Mouse (Mus musculus): ENCODE data around the gene Sfrp4. TPM values are rescaled to one million over a fixed set of nuclear protein-coding genes. Genes with fewer than 3 reads are reported as not detected.

Sfrp4 gene
- total and polyA plus RNA-seq, 2 experiments from 2014 or later, result 3.8 to 4.7 TPM

DNA sequence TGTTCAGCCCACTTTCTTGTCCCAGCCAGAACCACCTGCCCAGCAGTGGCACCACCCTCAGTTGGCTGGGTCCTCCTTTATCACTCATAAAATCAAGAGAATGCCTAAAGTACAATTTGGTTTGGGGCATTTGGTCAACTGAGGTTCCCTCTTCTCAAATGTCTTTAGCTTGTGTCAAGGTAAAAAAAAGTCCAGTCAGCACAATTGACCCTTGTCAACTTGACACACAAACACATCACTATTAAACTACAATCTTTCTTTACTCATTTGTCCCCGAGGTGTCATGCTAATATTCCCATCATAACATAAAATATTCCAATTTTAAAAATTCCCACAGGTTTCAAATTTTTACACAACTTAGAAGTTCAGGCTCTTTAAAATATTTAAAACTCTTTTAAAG, 8.6 kb upstream of the Sfrp4 start:
- no peak overlapping the region for H3K9ac ChIP-seq (replicated peaks; ENCODE audit: low read length)
- 92% methylated on average over 1 of the region's 1 CpGs for WGBS
- DNase-seq (ENCODE audit: low spot score) (no peak), ATAC-seq (no peak)
- H3K4me3 ChIP-seq (ENCODE audit: low read length), result no peak overlapping the region
- no peak overlapping the region for H3K4me2 ChIP-seq (ENCODE audit: low read depth, low read length)
- peaks cover 10% of the 10 kb centered on the region; the same call in 1 of the 2 replicates for H3K4me1 ChIP-seq (ENCODE audit: insufficient read depth, low read length)
- H3K27ac ChIP-seq, result no peak overlapping the region
- no peak for TF ChIP-seq CTCF (IDR thresholded peaks at IDR 0.05; ENCODE audit: low read depth)
- H3K27me3 ChIP-seq (ENCODE audit: insufficient read depth, low read length), result no peaks in the 10 kb centered on the region
- no peaks in the 10 kb centered on the region for H3K9me3 ChIP-seq (ENCODE audit: low read length)
- H3K36me3 ChIP-seq (ENCODE audit: insufficient read depth, low read length), result no peaks in the 10 kb centered on the region

DNA sequence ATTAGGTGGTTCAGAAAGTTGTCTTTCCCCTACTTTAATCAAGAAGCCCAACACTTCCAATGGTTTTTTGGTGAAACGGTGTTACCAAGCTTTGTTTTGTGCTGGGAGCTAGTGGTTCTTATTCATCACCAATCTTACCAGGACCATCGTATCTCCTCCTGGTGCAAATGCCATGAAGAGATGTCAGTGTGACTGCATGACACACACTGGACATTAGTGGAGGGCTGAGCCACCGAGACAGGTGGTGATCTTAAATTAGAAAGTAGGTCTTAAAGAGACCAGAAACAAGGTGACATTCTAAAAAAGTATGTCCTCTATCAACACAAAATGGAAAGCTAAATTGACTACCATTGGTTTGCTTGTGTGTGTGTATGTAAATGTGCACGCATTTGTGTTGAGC, 4.8 kb upstream of the Sfrp4 start:
- WGBS, result 88% methylated on average over 4 of the region's 4 CpGs
- TF ChIP-seq CTCF (IDR thresholded peaks at IDR 0.05; ENCODE audit: low read depth), result no peak
- peak overlapping the region; percentile 97 for H3K4me2 ChIP-seq (ENCODE audit: low read depth, low read length)

DNA sequence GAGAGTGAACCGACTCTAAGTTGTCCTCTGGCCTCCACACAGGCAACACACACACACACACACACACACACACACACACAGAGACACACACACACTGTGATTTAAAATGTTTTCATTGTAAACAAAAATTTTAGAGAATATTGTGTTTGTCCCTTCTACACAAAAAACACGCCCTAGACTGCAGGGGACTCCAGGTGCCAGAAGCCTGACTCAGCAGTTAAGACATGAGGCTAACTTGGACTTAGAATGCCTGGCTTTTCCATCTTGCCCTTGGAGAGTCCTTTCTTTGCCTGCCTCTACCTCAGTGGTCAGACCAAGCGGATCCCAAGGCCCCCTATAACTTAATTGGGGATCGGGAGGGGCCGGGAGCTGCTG, 4.1 kb upstream of the Sfrp4 start:
- no peaks in the 10 kb centered on the region for H3K27me3 ChIP-seq (ENCODE audit: insufficient read depth, low read length)
- peak overlapping the region; percentile 90 for H3K27ac ChIP-seq
- peak overlapping the region; percentile 97 for H3K4me2 ChIP-seq (ENCODE audit: low read depth, low read length)
- peaks cover 18% of the 10 kb centered on the region; the same call in 1 of the 2 replicates for H3K4me1 ChIP-seq (ENCODE audit: insufficient read depth, low read length)
- peak overlapping the region; percentile 91 for H3K4me3 ChIP-seq (ENCODE audit: low read length)
- ATAC-seq, result peak; percentile 27
- no peaks in the 10 kb centered on the region for H3K36me3 ChIP-seq (ENCODE audit: insufficient read depth, low read length)
- DNase-seq (ENCODE audit: low spot score), result peak; percentile 61
- H3K9me3 ChIP-seq (ENCODE audit: low read length), result no peaks in the 10 kb centered on the region
- H3K9ac ChIP-seq (replicated peaks; ENCODE audit: low read length), result peak overlapping the region; percentile 86
- no peak for TF ChIP-seq CTCF (IDR thresholded peaks at IDR 0.05; ENCODE audit: low read depth)
- under 1% methylated on average over 5 of the region's 5 CpGs for WGBS

More for the DNA sequence above, 4.8 kb upstream of the Sfrp4 start:
- ATAC-seq (no peak), DNase-seq (ENCODE audit: low spot score) (no peak)
- Histone ChIP-seq H3K27ac (no peak overlapping the region), H3K4me3 (ENCODE audit: low read length) (peak overlapping the region; percentile 91; the same call in 1 of the 2 replicates), H3K9me3 (ENCODE audit: low read length) (no peaks in the 10 kb centered on the region), H3K27me3 (ENCODE audit: insufficient read depth, low read length) (no peaks in the 10 kb centered on the region), H3K9ac (replicated peaks; ENCODE audit: low read length) (no peak overlapping the region), H3K4me1 (ENCODE audit: insufficient read depth, low read length) (peaks cover 10% of the 10 kb centered on the region; the same call in 1 of the 2 replicates), H3K36me3 (ENCODE audit: insufficient read depth, low read length) (no peaks in the 10 kb centered on the region)

DNA sequence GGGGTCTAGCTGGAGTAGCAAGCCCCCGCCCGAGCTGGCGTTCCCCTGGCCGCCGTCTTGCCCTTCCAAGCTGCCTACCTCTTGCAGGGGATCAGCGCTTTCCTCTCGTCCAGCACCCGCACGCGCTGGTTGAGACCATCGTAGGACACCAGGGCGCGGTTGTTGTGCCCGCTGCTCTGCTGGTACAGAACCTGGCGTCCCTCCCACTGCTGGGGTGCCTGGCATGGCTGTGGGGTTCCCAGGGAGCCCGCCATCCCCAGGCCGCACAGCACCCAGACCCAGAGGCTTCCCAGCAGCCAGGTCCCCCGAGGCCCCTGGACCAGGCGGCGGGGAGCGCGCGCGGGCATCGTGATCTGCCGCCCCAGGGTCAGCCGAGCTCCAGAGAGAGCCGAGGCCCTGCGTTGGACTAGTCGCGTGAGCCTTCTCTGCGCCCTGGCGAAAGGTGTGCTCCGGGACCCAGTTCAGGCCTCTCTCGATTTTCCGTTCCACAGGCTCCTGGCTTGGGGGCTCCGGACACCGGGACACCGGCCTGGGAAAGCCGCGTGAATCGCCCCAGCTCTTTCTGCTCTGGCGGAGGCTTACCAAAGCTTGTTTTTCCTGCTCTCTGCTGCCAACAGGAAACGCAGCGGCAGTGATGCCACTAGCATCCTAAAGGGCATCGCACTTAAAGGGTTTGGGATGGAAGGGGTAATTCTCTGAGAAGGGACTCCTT, 3.5 kb upstream of the Sfrp4 start, which contains the start of gene Epdr1:
Epdr1 (minus strand) TSS at position 712 of the 712 bp plus-strand sequence.
- H3K4me1 ChIP-seq (ENCODE audit: insufficient read depth, low read length), result peaks cover 19% of the 10 kb centered on the region; the same call in 1 of the 2 replicates
- H3K9ac ChIP-seq (replicated peaks; ENCODE audit: low read length), result peak within 1 kb of the TSS; percentile 86
- no peaks in the 10 kb centered on the region for H3K36me3 ChIP-seq (ENCODE audit: insufficient read depth, low read length)
- peak within 1 kb of the TSS; percentile 90 for H3K27ac ChIP-seq
- peak; percentile 92 for DNase-seq (ENCODE audit: low spot score)
- peak within 1 kb of the TSS; percentile 97 for H3K4me2 ChIP-seq (ENCODE audit: low read depth, low read length)
- H3K27me3 ChIP-seq (ENCODE audit: insufficient read depth, low read length), result no peaks in the 10 kb centered on the region
- H3K9me3 ChIP-seq (ENCODE audit: low read length), result no peaks in the 10 kb centered on the region
- peak; percentile 88 for ATAC-seq
- H3K4me3 ChIP-seq (ENCODE audit: low read length), result peak within 1 kb of the TSS; percentile 91
- TF ChIP-seq CTCF (IDR thresholded peaks at IDR 0.05; ENCODE audit: low read depth), result peak; percentile 85
- WGBS, result under 1% methylated on average over 46 of the region's 46 CpGs

DNA sequence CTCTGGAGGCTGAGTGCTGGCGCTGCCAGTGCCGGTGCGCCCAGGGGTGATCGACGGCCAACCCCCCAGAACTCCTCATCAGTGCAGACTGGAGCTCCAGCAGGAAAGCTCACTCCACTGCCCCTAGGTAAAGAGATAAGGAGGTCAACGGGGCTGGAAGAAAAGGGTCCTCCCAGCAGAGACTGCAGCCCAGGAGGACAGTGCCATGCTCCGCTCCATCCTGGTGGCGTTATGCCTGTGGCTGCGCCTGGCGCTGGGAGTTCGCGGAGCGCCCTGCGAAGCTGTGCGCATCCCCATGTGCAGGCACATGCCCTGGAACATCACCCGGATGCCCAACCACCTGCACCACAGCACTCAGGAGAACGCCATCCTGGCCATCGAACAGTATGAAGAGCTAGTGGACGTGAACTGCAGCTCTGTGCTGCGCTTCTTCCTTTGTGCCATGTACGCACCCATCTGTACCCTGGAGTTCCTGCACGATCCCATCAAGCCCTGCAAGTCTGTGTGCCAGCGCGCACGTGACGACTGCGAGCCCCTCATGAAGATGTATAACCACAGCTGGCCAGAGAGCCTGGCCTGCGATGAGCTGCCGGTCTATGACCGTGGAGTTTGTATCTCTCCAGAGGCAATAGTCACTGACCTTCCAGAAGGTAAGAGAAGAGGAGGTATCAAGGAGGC, 463 bp downstream of the Sfrp4 start:
- no peak overlapping the region for H3K27ac ChIP-seq
- DNase-seq (ENCODE audit: low spot score) (peak; percentile 18), ATAC-seq (peak; percentile 52)
- no peaks in the 10 kb centered on the region for H3K9me3 ChIP-seq (ENCODE audit: low read length)
- peak overlapping the region; percentile 46 for H3K4me3 ChIP-seq (ENCODE audit: low read length)
- peaks cover 10% of the 10 kb centered on the region; the same call in 1 of the 2 replicates for H3K4me1 ChIP-seq (ENCODE audit: insufficient read depth, low read length)
- 12% methylated on average over 30 of the region's 30 CpGs for WGBS
- peak overlapping the region; percentile 73 for H3K4me2 ChIP-seq (ENCODE audit: low read depth, low read length)
- H3K27me3 ChIP-seq (ENCODE audit: insufficient read depth, low read length), result no peaks in the 10 kb centered on the region; the same call in 1 of the 2 replicates
- peak overlapping the region; percentile 50 for H3K9ac ChIP-seq (replicated peaks; ENCODE audit: low read length)
- no peak for TF ChIP-seq CTCF (IDR thresholded peaks at IDR 0.05; ENCODE audit: low read depth)
- no peaks in the 10 kb centered on the region for H3K36me3 ChIP-seq (ENCODE audit: insufficient read depth, low read length)

GRCm38 (mm10) chr13:19624632-19625320, 1.9 kb downstream of the Sfrp4 start:
- Histone ChIP-seq H3K27ac (no peak overlapping the region), H3K27me3 (ENCODE audit: insufficient read depth, low read length) (no peaks in the 10 kb centered on the region; the same call in 1 of the 2 replicates), H3K4me3 (ENCODE audit: low read length) (no peak overlapping the region), H3K9me3 (ENCODE audit: low read length) (no peaks in the 10 kb centered on the region), H3K4me1 (ENCODE audit: insufficient read depth, low read length) (peaks cover 9% of the 10 kb centered on the region; the same call in 1 of the 2 replicates), H3K9ac (replicated peaks; ENCODE audit: low read length) (no peak overlapping the region), H3K36me3 (ENCODE audit: insufficient read depth, low read length) (no peaks in the 10 kb centered on the region), H3K4me2 (ENCODE audit: low read depth, low read length) (no peak overlapping the region)
- ATAC-seq (no peak), DNase-seq (ENCODE audit: low spot score) (no peak)
- 83% methylated on average over 11 of the region's 11 CpGs for WGBS
- TF ChIP-seq CTCF (IDR thresholded peaks at IDR 0.05; ENCODE audit: low read depth), result no peak

Measured in hindbrain, postnatal 0 days (tissue).